Mouse (Mus musculus) forebrain, embryonic 16.5 days (tissue): ENCODE measurements around the gene Nectin4. TPM values are rescaled to one million over a fixed set of nuclear protein-coding genes. Genes with fewer than 3 reads are reported as not detected.

ENCODE experiments used
- ATAC-seq: fragments of 200-750 bp; cut with Nextera tagmentation; 2 replicates; pipeline ENCODE4 v1.8.0; 2017; ENCODE audit warnings: mild to moderate bottlenecking, moderate library complexity
- H3K27ac ChIP-seq: fragments of 300-500 bp; sonication (generic); 2 replicates; pipeline ENCODE4 v1.5.1; 2014; ENCODE audit warnings: low read length, control low read depth
- H3K27me3 ChIP-seq: fragments of 300-500 bp; sonication (generic); replicated peaks from 2 replicates; pipeline ENCODE4 v1.6.1; 2014; ENCODE audit warnings: low read length; ENCODE audit not compliant: control insufficient read depth, insufficient read depth
- H3K36me3 ChIP-seq: fragments of 300-500 bp; sonication (generic); 2 replicates; pipeline ENCODE4 v1.6.1; 2014; ENCODE audit not compliant: control insufficient read depth, insufficient read depth
- H3K4me1 ChIP-seq: fragments of 300-500 bp; sonication (generic); replicated peaks from 2 replicates; pipeline ENCODE4 v1.6.1; 2014; ENCODE audit warnings: low read length; ENCODE audit not compliant: control insufficient read depth, insufficient read depth
- H3K4me2 ChIP-seq: fragments of 300-500 bp; sonication (generic); 2 replicates; pipeline ENCODE4 v1.6.1; 2014; ENCODE audit warnings: mild to moderate bottlenecking, low read length, control low read depth
- H3K4me3 ChIP-seq: fragments of 300-500 bp; sonication (generic); replicated peaks from 2 replicates; pipeline ENCODE4 v1.5.1; 2014; ENCODE audit warnings: mild to moderate bottlenecking, low read length, control low read depth
- H3K9ac ChIP-seq: fragments of 300-500 bp; sonication (generic); replicated peaks from 2 replicates; pipeline ENCODE4 v1.6.1; 2014; ENCODE audit warnings: low read depth, low read length, control low read depth
- H3K9me3 ChIP-seq: fragments of 300-500 bp; sonication (generic); 2 replicates; pipeline ENCODE4 v1.6.1; 2016; ENCODE audit warnings: low read length; ENCODE audit not compliant: control insufficient read depth
- WGBS: fragments of 180-500 bp; shearing (Covaris S2); extraction: QIAGEN DNeasy Blood & Tissue Kit; methylation state at CpG from one replicate; pipeline ENCODE4 v1.1.7; 2014; 5-methylcytosine and 5-hydroxymethylcytosine counted together
- polyA plus RNA-seq: library from polyadenylated mRNA; unstranded; fragments of >200 nt; fragmentation: Nextera tagmentation; extraction: Ambion mirVana; gene quantifications from 2 replicates; pipeline ENCODE4 v1.2.1, GENCODE M21; 2015

The Nectin4 gene
- polyA plus RNA-seq, 1 experiment from 2014 or later, result 1.1 TPM

GRCm38 (mm10) chr1:171401821-171402220 lies 31.9 kb downstream of the Nectin4 start:
- H3K4me2 ChIP-seq, result no peak overlapping the region
- no peak for ATAC-seq
- no peak overlapping the region for H3K27ac ChIP-seq
- no peaks in the 10 kb centered on the region for H3K36me3 ChIP-seq
- 0 out of 2 replicates have a peak, but pooled peaks cover 2% of the 10 kb centered on the region for H3K27me3 ChIP-seq
- no peak overlapping the region for H3K9ac ChIP-seq
- WGBS, result 74% methylated on average over 4 of the region's 4 CpGs
- H3K9me3 ChIP-seq, result no peaks in the 10 kb centered on the region
- H3K4me3 ChIP-seq, result no peak overlapping the region
- H3K4me1 ChIP-seq, result no peaks in the 10 kb centered on the region

GRCm38 (mm10) chr1:171402991-171403390 lies 33.1 kb downstream of the Nectin4 start:
- Histone ChIP-seq H3K9me3 (no peaks in the 10 kb centered on the region), H3K9ac (no peak overlapping the region), H3K4me3 (no peak overlapping the region), H3K27ac (no peak overlapping the region), H3K4me2 (no peak overlapping the region), H3K4me1 (no peaks in the 10 kb centered on the region), H3K36me3 (no peaks in the 10 kb centered on the region), H3K27me3 (peaks cover 2% of the 10 kb centered on the region; the same call in 1 of the 2 replicates)
- WGBS, result 87% methylated on average over 9 of the region's 9 CpGs
- ATAC-seq, result no peak

GRCm38 (mm10) chr1:171407263-171407662 lies 37.4 kb downstream of the Nectin4 start:
- 80% methylated on average over 5 of the region's 5 CpGs for WGBS
- no peak overlapping the region for H3K9ac ChIP-seq
- peaks cover 8% of the 10 kb centered on the region for H3K27me3 ChIP-seq
- no peaks in the 10 kb centered on the region for H3K4me1 ChIP-seq
- no peak for ATAC-seq
- no peaks in the 10 kb centered on the region for H3K36me3 ChIP-seq
- no peak overlapping the region for H3K4me3 ChIP-seq
- H3K4me2 ChIP-seq, result no peak overlapping the region
- no peaks in the 10 kb centered on the region for H3K9me3 ChIP-seq
- no peak overlapping the region for H3K27ac ChIP-seq

GRCm38 (mm10) chr1:171410231-171410630 lies 40.3 kb downstream of the Nectin4 start:
- peaks cover 21% of the 10 kb centered on the region for H3K4me1 ChIP-seq
- WGBS, result 80% methylated on average over 1 of the region's 1 CpGs
- no peak overlapping the region for H3K4me3 ChIP-seq
- no peaks in the 10 kb centered on the region for H3K9me3 ChIP-seq
- no peak overlapping the region for H3K4me2 ChIP-seq
- peaks cover 1% of the 10 kb centered on the region; the same call in 1 of the 2 replicates for H3K36me3 ChIP-seq
- no peak overlapping the region for H3K27ac ChIP-seq
- H3K9ac ChIP-seq, result no peak overlapping the region
- peaks cover 8% of the 10 kb centered on the region for H3K27me3 ChIP-seq
- no peak for ATAC-seq

GRCm38 (mm10) chr1:171410947-171411484 lies 41.1 kb downstream of the Nectin4 start, which contains the start of gene Usf1:
TSS of gene Usf1 (plus strand) at chr1:171411313.
- H3K4me1 ChIP-seq, result peaks cover 21% of the 10 kb centered on the region
- peak within 1 kb of the TSS; percentile 98 for H3K9ac ChIP-seq
- peak within 1 kb of the TSS; percentile 97 for H3K27ac ChIP-seq
- H3K9me3 ChIP-seq, result no peaks in the 10 kb centered on the region
- ATAC-seq, result peak; percentile 98
- H3K4me3 ChIP-seq, result peak within 1 kb of the TSS; percentile 60
- under 1% methylated on average over 36 of the region's 36 CpGs for WGBS
- H3K27me3 ChIP-seq, result peaks cover 8% of the 10 kb centered on the region
- peak within 1 kb of the TSS; percentile 66 for H3K4me2 ChIP-seq
- peaks cover 9% of the 10 kb centered on the region for H3K36me3 ChIP-seq

- Histone ChIP-seq H3K36me3 (peaks cover 10% of the 10 kb centered on the region), H3K9me3 (no peaks in the 10 kb centered on the region), H3K27ac (peak overlapping the region; percentile 97), H3K4me1 (peaks cover 21% of the 10 kb centered on the region), H3K4me3 (peak overlapping the region; percentile 60), H3K27me3 (peaks cover 5% of the 10 kb centered on the region), H3K4me2 (peak overlapping the region; percentile 66), H3K9ac (peak overlapping the region; percentile 98)
- peak; percentile 79 for ATAC-seq
- under 1% methylated on average over 38 of the region's 39 CpGs for WGBS
Observed at GRCm38 (mm10) chr1:171411492-171411941, 41.6 kb downstream of the Nectin4 start.

- under 1% methylated on average over 20 of the region's 20 CpGs for WGBS
- ATAC-seq, result peak; percentile 25
- peaks cover 5% of the 10 kb centered on the region for H3K27me3 ChIP-seq
Observed at GRCm38 (mm10) chr1:171412001-171412441, 42.1 kb downstream of the Nectin4 start.

GRCm38 (mm10) chr1:171412446-171412845 lies 42.5 kb downstream of the Nectin4 start:
- WGBS, result 8% methylated on average over 3 of the region's 3 CpGs
- ATAC-seq, result peak; percentile 21
- Histone ChIP-seq H3K4me1 (peaks cover 21% of the 10 kb centered on the region), H3K9me3 (no peaks in the 10 kb centered on the region), H3K36me3 (peaks cover 15% of the 10 kb centered on the region), H3K27ac (peak overlapping the region; percentile 97), H3K9ac (peak overlapping the region; percentile 98), H3K4me3 (peak overlapping the region; percentile 60), H3K4me2 (peak overlapping the region; percentile 66), H3K27me3 (peaks cover 5% of the 10 kb centered on the region)

More at GRCm38 (mm10) chr1:171412001-171412441, 42.1 kb downstream of the Nectin4 start:
- Histone ChIP-seq H3K36me3 (peaks cover 14% of the 10 kb centered on the region), H3K27ac (peak overlapping the region; percentile 97), H3K4me3 (peak overlapping the region; percentile 60), H3K9ac (peak overlapping the region; percentile 98), H3K9me3 (no peaks in the 10 kb centered on the region), H3K4me1 (peaks cover 21% of the 10 kb centered on the region), H3K4me2 (peak overlapping the region; percentile 66)

GRCm38 (mm10) chr1:171413608-171414007 lies 43.7 kb downstream of the Nectin4 start:
- H3K4me1 ChIP-seq, result peaks cover 21% of the 10 kb centered on the region
- H3K27me3 ChIP-seq, result peaks cover 3% of the 10 kb centered on the region; the same call in 1 of the 2 replicates
- 67% methylated on average over 8 of the region's 8 CpGs for WGBS
- no peak overlapping the region for H3K4me2 ChIP-seq
- H3K9me3 ChIP-seq, result no peaks in the 10 kb centered on the region
- no peak overlapping the region for H3K4me3 ChIP-seq
- ATAC-seq, result no peak
- peaks cover 19% of the 10 kb centered on the region for H3K36me3 ChIP-seq
- H3K27ac ChIP-seq, result no peak overlapping the region
- H3K9ac ChIP-seq, result no peak overlapping the region
